Mouse (Mus musculus): ENCODE measurements around the gene Bcl7c. TPM values are rescaled to one million over a fixed set of nuclear protein-coding genes. Genes with fewer than 3 reads are reported as not detected.
"Not testable (repeated sequence)": the region's sequence is repeated elsewhere in the genome, so short reads cannot be mapped to it uniquely, and the experiment has no call there.

Gene Bcl7c
- total RNA-seq (2017) = 60.5 and 72.0 TPM in 2 replicates

- ATAC-seq (replicated peaks in 1 of 2; ENCODE audit: insufficient read depth in 1 of 2, low FRiP score in 2 of 2, low TSS enrichment in 1 of 2, low read depth in 1 of 2, poor library complexity in 2 of 2, severe bottlenecking in 2 of 2) = peak; percentile 47 to 86
Measured at GRCm38 (mm10) chr7:127708207-127709078, at the start of gene Bcl7c. TSS of gene Bcl7c (minus strand) at chr7:127708933.

- ATAC-seq (replicated peaks in 1 of 2; ENCODE audit: insufficient read depth in 1 of 2, low FRiP score in 2 of 2, low TSS enrichment in 1 of 2, low read depth in 1 of 2, poor library complexity in 2 of 2, severe bottlenecking in 2 of 2) = no peak
Measured at GRCm38 (mm10) chr7:127753741-127754140, 45.0 kb upstream of the Bcl7c start.

GRCm38 (mm10) chr7:127753158-127753557 lies 44.4 kb upstream of the Bcl7c start:
- ATAC-seq (replicated peaks in 1 of 2; ENCODE audit: insufficient read depth in 1 of 2, low FRiP score in 2 of 2, low TSS enrichment in 1 of 2, low read depth in 1 of 2, poor library complexity in 2 of 2, severe bottlenecking in 2 of 2) = no peak

GRCm38 (mm10) chr7:127752069-127752468 lies 43.3 kb upstream of the Bcl7c start:
- no peak for ATAC-seq (replicated peaks in 1 of 2; ENCODE audit: insufficient read depth in 1 of 2, low FRiP score in 2 of 2, low TSS enrichment in 1 of 2, low read depth in 1 of 2, poor library complexity in 2 of 2, severe bottlenecking in 2 of 2)

- no peak for ATAC-seq (replicated peaks in 1 of 2; ENCODE audit: insufficient read depth in 1 of 2, low FRiP score in 2 of 2, low TSS enrichment in 1 of 2, low read depth in 1 of 2, poor library complexity in 2 of 2, severe bottlenecking in 2 of 2)
Measured at GRCm38 (mm10) chr7:127751619-127752018, 42.9 kb upstream of the Bcl7c start.

- no peak for ATAC-seq (replicated peaks in 1 of 2; ENCODE audit: insufficient read depth in 1 of 2, low FRiP score in 2 of 2, low TSS enrichment in 1 of 2, low read depth in 1 of 2, poor library complexity in 2 of 2, severe bottlenecking in 2 of 2)
Measured at GRCm38 (mm10) chr7:127750131-127751127, 41.7 kb upstream of the Bcl7c start.

GRCm38 (mm10) chr7:127748235-127748560 lies 39.5 kb upstream of the Bcl7c start:
- ATAC-seq (replicated peaks in 1 of 2; ENCODE audit: insufficient read depth in 1 of 2, low FRiP score in 2 of 2, low TSS enrichment in 1 of 2, low read depth in 1 of 2, poor library complexity in 2 of 2, severe bottlenecking in 2 of 2) = no peak

- ATAC-seq (replicated peaks in 1 of 2; ENCODE audit: insufficient read depth in 1 of 2, low FRiP score in 2 of 2, low TSS enrichment in 1 of 2, low read depth in 1 of 2, poor library complexity in 2 of 2, severe bottlenecking in 2 of 2) = no peak
Measured at GRCm38 (mm10) chr7:127747559-127748234, 39.0 kb upstream of the Bcl7c start.

GRCm38 (mm10) chr7:127746494-127747491 lies 38.1 kb upstream of the Bcl7c start:
- no peak for ATAC-seq (replicated peaks in 1 of 2; ENCODE audit: insufficient read depth in 1 of 2, low FRiP score in 2 of 2, low TSS enrichment in 1 of 2, low read depth in 1 of 2, poor library complexity in 2 of 2, severe bottlenecking in 2 of 2)

- peak; percentile 75 to 80 for ATAC-seq (replicated peaks in 1 of 2; ENCODE audit: insufficient read depth in 1 of 2, low FRiP score in 2 of 2, low TSS enrichment in 1 of 2, low read depth in 1 of 2, poor library complexity in 2 of 2, severe bottlenecking in 2 of 2)
Measured at GRCm38 (mm10) chr7:127745652-127746493, 37.1 kb upstream of the Bcl7c start.

- ATAC-seq (replicated peaks in 1 of 2; ENCODE audit: insufficient read depth in 1 of 2, low FRiP score in 2 of 2, low TSS enrichment in 1 of 2, low read depth in 1 of 2, poor library complexity in 2 of 2, severe bottlenecking in 2 of 2) = peak; percentile 82 to 84
Measured at GRCm38 (mm10) chr7:127745251-127745651, 36.5 kb upstream of the Bcl7c start.

- 0 out of 4 replicates have a peak, but pooled peaks have one; percentile 14 to 26 for ATAC-seq (replicated peaks in 1 of 2; ENCODE audit: insufficient read depth in 1 of 2, low FRiP score in 2 of 2, low TSS enrichment in 1 of 2, low read depth in 1 of 2, poor library complexity in 2 of 2, severe bottlenecking in 2 of 2)
Measured at GRCm38 (mm10) chr7:127744366-127745045, 35.8 kb upstream of the Bcl7c start, which contains the start of gene Fbxl19. TSS of gene Fbxl19 (plus strand) at chr7:127744543.

- not testable (repeated sequence) for ATAC-seq (replicated peaks in 1 of 2; ENCODE audit: insufficient read depth in 1 of 2, low FRiP score in 2 of 2, low TSS enrichment in 1 of 2, low read depth in 1 of 2, poor library complexity in 2 of 2, severe bottlenecking in 2 of 2)
Measured at GRCm38 (mm10) chr7:127732066-127732465, 23.3 kb upstream of the Bcl7c start, which contains the start of gene Ctf2. TSS of gene Ctf2 (minus strand) at chr7:127732166.

- no peak for ATAC-seq (replicated peaks in 1 of 2; ENCODE audit: insufficient read depth in 1 of 2, low FRiP score in 2 of 2, low TSS enrichment in 1 of 2, low read depth in 1 of 2, poor library complexity in 2 of 2, severe bottlenecking in 2 of 2)
Measured at GRCm38 (mm10) chr7:127730170-127730569, 21.4 kb upstream of the Bcl7c start.

GRCm38 (mm10) chr7:127727898-127728297 lies 19.2 kb upstream of the Bcl7c start:
- ATAC-seq (replicated peaks in 1 of 2; ENCODE audit: insufficient read depth in 1 of 2, low FRiP score in 2 of 2, low TSS enrichment in 1 of 2, low read depth in 1 of 2, poor library complexity in 2 of 2, severe bottlenecking in 2 of 2) = no peak
